In genomic region chr3:21128821-21129504, GRCm38 (mm10) we compare ENCODE assay signal across 13 mouse cellular contexts.
"Had no signal": no experiment of that assay in that cellular context is flagged by ENCODE, and none has a peak within 500 bp of the region (broad histone marks: within the 10 kb centered on the region; RNA-seq: fewer than 3 reads in every experiment).

No protein-coding gene starts in this region.

- H3K36me3 ChIP-seq: kidney, embryonic 15.5 days; limb, embryonic 13.5 days; midbrain, embryonic 10.5 days; neural tube, embryonic 12.5 days had no signal

- H3K9ac ChIP-seq: kidney, embryonic 15.5 days; limb, embryonic 13.5 days; lung, embryonic 14.5 days; neural tube, embryonic 12.5 days had no signal

- H3K4me2 ChIP-seq: kidney, embryonic 15.5 days; limb, embryonic 13.5 days; liver, embryonic 11.5 days; lung, embryonic 14.5 days; neural tube, embryonic 12.5 days had no signal

- H3K27ac ChIP-seq: kidney, embryonic 15.5 days; left cerebral cortex, adult 2 months; limb, embryonic 13.5 days; midbrain, embryonic 10.5 days; neural tube, embryonic 12.5 days; stomach, postnatal 0 days had no signal

- H3K9me3 ChIP-seq: kidney, embryonic 15.5 days; limb, embryonic 13.5 days; midbrain, embryonic 10.5 days; neural tube, embryonic 12.5 days had no signal

- H3K4me1 ChIP-seq: kidney, embryonic 15.5 days; limb, embryonic 13.5 days; midbrain, embryonic 10.5 days; neural tube, embryonic 12.5 days had no signal

- H3K27me3 ChIP-seq: kidney, embryonic 15.5 days; limb, embryonic 13.5 days; neural tube, embryonic 12.5 days had no signal

- H3K4me3 ChIP-seq: kidney, embryonic 15.5 days; left cerebral cortex, adult 2 months; limb, embryonic 13.5 days; midbrain, embryonic 10.5 days; neural tube, embryonic 12.5 days had no signal

- DNase-seq: kidney, adult 2 months; kidney, postnatal 14 days; lung, embryonic 14.5 days; midbrain, embryonic 14.5 days; right cerebral cortex, postnatal 14 days; thymus, postnatal 4 days had no signal
